Mouse (Mus musculus) G1E (cell line): Measurements from ENCODE around the gene Rasgef1b. TPM values are rescaled to one million over a fixed set of nuclear protein-coding genes. Genes with fewer than 3 reads are reported as not detected.

Experiments used
- ATAC-seq: 2 replicates; pipeline ENCODE4 v1.8.0; 2016; ENCODE audit warnings: mild to moderate bottlenecking; ENCODE audit not compliant: insufficient number of reproducible peaks, poor library complexity, low FRiP score, severe bottlenecking; ENCODE audit errors: extremely low read depth
- DNase-seq: peaks from one replicate; pipeline ENCODE4 v3.0.0; 2012; ENCODE audit warnings: low spot score
- H3K27me3 ChIP-seq: 2 replicates; pipeline ENCODE4 v1.6.1; 2012; ENCODE audit warnings: mild to moderate bottlenecking, low read length, inconsistent platforms; ENCODE audit not compliant: insufficient read depth
- H3K36me3 ChIP-seq: replicated peaks from 2 replicates; pipeline ENCODE3; 2012; ENCODE audit warnings: mild to moderate bottlenecking, inconsistent platforms
- H3K4me1 ChIP-seq: 2 replicates; pipeline ENCODE4 v1.6.1; 2012; ENCODE audit warnings: low read depth, low read length, inconsistent platforms, mixed read lengths; ENCODE audit not compliant: insufficient read depth
- H3K4me3 ChIP-seq: 2 replicates; pipeline ENCODE4 v1.5.1; 2012; ENCODE audit warnings: low read depth, mild to moderate bottlenecking, inconsistent platforms, low read length, moderate library complexity, mixed read lengths
- H3K9me3 ChIP-seq: replicated peaks from 2 replicates; pipeline ENCODE4 v1.6.1; 2012; ENCODE audit warnings: inconsistent platforms
- CTCF ChIP-seq: IDR thresholded peaks from 2 replicates; pipeline ENCODE4 v1.5.1; 2012; ENCODE audit warnings: low read depth, low read length, inconsistent platforms, mixed read lengths
- GATA1 ChIP-seq: IDR thresholded peaks from 2 replicates; pipeline ENCODE4 v1.6.1; 2012; ENCODE audit warnings: borderline replicate concordance, low read length, inconsistent platforms, mixed read lengths
- GATA2 ChIP-seq: IDR thresholded peaks from 2 replicates; pipeline ENCODE4 v1.6.1; 2012; ENCODE audit warnings: low read depth, low read length, inconsistent platforms, borderline replicate concordance
- POLR2AphosphoS5 ChIP-seq: IDR thresholded peaks from 2 replicates; pipeline ENCODE4 v1.6.1; 2012; ENCODE audit warnings: low read depth, low read length, inconsistent platforms; ENCODE audit not compliant: insufficient replicate concordance
- TAL1 ChIP-seq: conservative IDR thresholded peaks from 2 replicates; pipeline ENCODE4 v1.6.1; 2012; ENCODE audit warnings: low read depth, low read length, inconsistent platforms, mixed read lengths
- polyA plus RNA-seq: library from polyadenylated mRNA; stranded (reverse); fragments of >175 nt; gene quantifications from 2 replicates; pipeline ENCODE4 v1.2.3, GENCODE M21; 2012
- total RNA-seq, 2 experiments: library from RNA; stranded (forward) in 1 of 2; stranded (reverse) in 1 of 2; fragments of 200-1000 nt in 1 of 2; fragments of >200 nt in 1 of 2; fragmentation: Nextera tagmentation in 1 of 2; gene quantifications; 2 replicates each; pipeline ENCODE4 v1.2.3; 2014 to 2017

The Rasgef1b gene
- total and polyA plus RNA-seq, 3 experiments: 0.38 TPM; not detected in 2

GRCm38 (mm10) chr5:99636575-99636974, 92.3 kb downstream of the Rasgef1b start:
- peaks cover 58% of the 10 kb centered on the region for H3K9me3 ChIP-seq
- ATAC-seq (no peak), DNase-seq (no peak)
- H3K27me3 ChIP-seq: no peaks in the 10 kb centered on the region
- H3K36me3 ChIP-seq: no peaks in the 10 kb centered on the region
- no peak for TF ChIP-seq TAL1
- no peak for TF ChIP-seq GATA2
- no peak for TF ChIP-seq POLR2AphosphoS5
- TF ChIP-seq GATA1: no peak
- no peak for TF ChIP-seq CTCF
- no peaks in the 10 kb centered on the region for H3K4me1 ChIP-seq
- no peak overlapping the region for H3K4me3 ChIP-seq

- DNase-seq (no peak), ATAC-seq (no peak)
- H3K36me3 ChIP-seq: no peaks in the 10 kb centered on the region
- H3K27me3 ChIP-seq: no peaks in the 10 kb centered on the region
- no peak overlapping the region for H3K4me3 ChIP-seq
- H3K9me3 ChIP-seq: peaks cover 56% of the 10 kb centered on the region
- TF ChIP-seq GATA1 (no peak), CTCF (no peak), POLR2AphosphoS5 (no peak), TAL1 (no peak), GATA2 (no peak)
- no peaks in the 10 kb centered on the region for H3K4me1 ChIP-seq
Measured at GRCm38 (mm10) chr5:99634010-99634541, 94.8 kb downstream of the Rasgef1b start.

- Histone ChIP-seq H3K4me1 (no peaks in the 10 kb centered on the region), H3K9me3 (peaks cover 55% of the 10 kb centered on the region), H3K36me3 (no peaks in the 10 kb centered on the region), H3K4me3 (no peak overlapping the region), H3K27me3 (no peaks in the 10 kb centered on the region)
- DNase-seq: no peak
- no peak for ATAC-seq
- no peak for TF ChIP-seq GATA1
- no peak for TF ChIP-seq CTCF
- no peak for TF ChIP-seq TAL1
- TF ChIP-seq POLR2AphosphoS5: no peak
- TF ChIP-seq GATA2: no peak
Measured at GRCm38 (mm10) chr5:99633548-99633947, 95.3 kb downstream of the Rasgef1b start.

- peaks cover 54% of the 10 kb centered on the region for H3K9me3 ChIP-seq
- no peak for TF ChIP-seq TAL1
- TF ChIP-seq CTCF: no peak
- no peak for TF ChIP-seq GATA2
- no peak for TF ChIP-seq POLR2AphosphoS5
- no peaks in the 10 kb centered on the region for H3K36me3 ChIP-seq
- H3K27me3 ChIP-seq: no peaks in the 10 kb centered on the region
- ATAC-seq (no peak), DNase-seq (no peak)
- H3K4me1 ChIP-seq: no peaks in the 10 kb centered on the region
- H3K4me3 ChIP-seq: no peak overlapping the region
Measured at GRCm38 (mm10) chr5:99632649-99633310, 96.1 kb downstream of the Rasgef1b start.

- Histone ChIP-seq H3K36me3 (no peaks in the 10 kb centered on the region), H3K4me3 (no peak overlapping the region), H3K4me1 (no peaks in the 10 kb centered on the region), H3K27me3 (no peaks in the 10 kb centered on the region), H3K9me3 (peaks cover 72% of the 10 kb centered on the region)
- TF ChIP-seq TAL1 (no peak), GATA2 (no peak), CTCF (no peak), POLR2AphosphoS5 (no peak), GATA1 (no peak)
- DNase-seq (no peak), ATAC-seq (no peak)
Measured at GRCm38 (mm10) chr5:99630087-99630486, 98.8 kb downstream of the Rasgef1b start.

GRCm38 (mm10) chr5:99625603-99626002, 103.3 kb downstream of the Rasgef1b start:
- Histone ChIP-seq H3K36me3 (no peaks in the 10 kb centered on the region), H3K9me3 (peaks cover 70% of the 10 kb centered on the region), H3K4me1 (no peaks in the 10 kb centered on the region), H3K27me3 (no peaks in the 10 kb centered on the region), H3K4me3 (no peak overlapping the region)
- DNase-seq: no peak
- no peak for TF ChIP-seq POLR2AphosphoS5
- no peak for TF ChIP-seq GATA2
- no peak for TF ChIP-seq TAL1
- ATAC-seq: no peak
